Mouse (Mus musculus) cortical plate, adult 2 months (tissue): ENCODE measurements around the gene Abcc2.

Source experiments
- CTCF ChIP-seq: fragments of 200-500 bp; IDR thresholded peaks from 2 replicates; pipeline ENCODE4 v1.5.1; 2011; ENCODE audit warnings: mild to moderate bottlenecking, control low read depth, low read length; ENCODE audit not compliant: insufficient read depth; ENCODE audit errors: extremely low read depth
- POLR2A ChIP-seq: fragments of 200-500 bp; IDR thresholded peaks from 2 replicates; pipeline ENCODE4 v1.6.1; 2011; ENCODE audit warnings: mild to moderate bottlenecking, low read length, control low read depth; ENCODE audit not compliant: insufficient read depth; ENCODE audit errors: extremely low read depth

DNA sequence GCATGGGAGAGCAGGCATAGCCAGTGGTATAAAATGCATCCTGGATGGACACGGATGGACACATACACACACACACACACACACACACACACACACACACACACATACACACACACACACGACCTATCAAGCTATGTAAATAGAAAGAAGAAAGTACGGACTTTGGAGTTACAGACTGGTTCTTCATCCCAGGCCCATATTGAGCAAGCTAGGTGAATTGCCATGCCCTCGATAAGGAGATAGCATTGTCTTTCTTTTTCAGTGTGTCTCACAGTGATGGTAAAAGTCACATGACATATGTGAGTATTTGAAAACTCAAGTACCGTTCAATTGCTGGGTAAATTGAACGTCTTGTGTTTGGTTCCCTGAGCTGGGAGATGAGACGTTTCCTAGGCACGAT lies 44.9 kb downstream of the Abcc2 start:
- TF ChIP-seq POLR2A (no peak), CTCF (no peak)
